Mouse (Mus musculus) heart, postnatal 0 days (tissue): ENCODE results near the gene Hirip3.

ENCODE experiments used
- CTCF ChIP-seq: IDR thresholded peaks from 2 replicates; pipeline ENCODE4 v1.5.1; 2016; ENCODE audit warnings: antibody characterized with exemption, control low read depth, low read depth
- EP300 ChIP-seq: IDR thresholded peaks from 2 replicates; pipeline ENCODE4 v1.6.1; 2016; ENCODE audit warnings: antibody characterized with exemption, low read depth

GRCm38 (mm10) chr7:126832036-126832598, 29.7 kb upstream of the Hirip3 start:
- peak; percentile 87 for TF ChIP-seq CTCF
- no peak for TF ChIP-seq EP300
